Mouse (Mus musculus) forebrain, embryonic 13.5 days (tissue): ENCODE measurements at regions not wholly inside any gene's neighbourhood (a gene's known extent, or its start where the extent isn't known, plus 50 kb on each side); places are given as distances from the start of the nearest gene placed in this dataset.
A peak's percentile ranks its signal among the peaks of the same experiment; 100 is the strongest.

ENCODE experiments used
- ATAC-seq: fragments of 200-750 bp; cut with Nextera tagmentation; 2 replicates; pipeline ENCODE4 v1.8.0; 2017
- H3K27ac ChIP-seq: fragments of 300-500 bp; sonication (generic); 2 replicates; pipeline ENCODE4 v1.5.1; 2015; ENCODE audit warnings: inconsistent platforms, mild to moderate bottlenecking, moderate library complexity
- H3K27me3 ChIP-seq: fragments of 300-500 bp; sonication (generic); 2 replicates; pipeline ENCODE4 v1.6.1; 2015; ENCODE audit warnings: mild to moderate bottlenecking, inconsistent platforms
- H3K36me3 ChIP-seq: fragments of 300-500 bp; sonication (generic); 2 replicates; pipeline ENCODE4 v1.6.1; 2015; ENCODE audit warnings: mild to moderate bottlenecking, inconsistent platforms; ENCODE audit not compliant: poor library complexity, severe bottlenecking
- H3K4me1 ChIP-seq: fragments of 300-500 bp; sonication (generic); 2 replicates; pipeline ENCODE4 v1.6.1; 2015; ENCODE audit warnings: inconsistent platforms
- H3K4me2 ChIP-seq: fragments of 300-500 bp; sonication (generic); 2 replicates; pipeline ENCODE4 v1.6.1; 2015; ENCODE audit warnings: inconsistent platforms, mild to moderate bottlenecking, moderate library complexity
- H3K4me3 ChIP-seq: fragments of 300-500 bp; sonication (generic); 2 replicates; pipeline ENCODE4 v1.5.1; 2015; ENCODE audit warnings: mild to moderate bottlenecking, inconsistent platforms
- H3K9ac ChIP-seq: fragments of 300-500 bp; sonication (generic); 2 replicates; pipeline ENCODE4 v1.6.1; 2015; ENCODE audit warnings: mild to moderate bottlenecking, inconsistent platforms
- H3K9me3 ChIP-seq: fragments of 300-500 bp; sonication (generic); replicated peaks from 2 replicates; pipeline ENCODE4 v1.6.1; 2016; ENCODE audit warnings: inconsistent platforms
- WGBS: fragments of 180-500 bp; shearing (Covaris S2); methylation state at CpG from one replicate; pipeline ENCODE4 v1.1.7; 2015; 5-methylcytosine and 5-hydroxymethylcytosine counted together

GRCm38 (mm10) chr1:23532659-23533058 lies 135.1 kb upstream of the Ogfrl1 start:
- no peak overlapping the region for H3K4me2 ChIP-seq
- no peaks in the 10 kb centered on the region for H3K36me3 ChIP-seq
- no peak overlapping the region for H3K9ac ChIP-seq
- no peaks in the 10 kb centered on the region for H3K4me1 ChIP-seq
- H3K9me3 ChIP-seq: no peaks in the 10 kb centered on the region
- 65% methylated on average over 3 of the region's 3 CpGs for WGBS
- no peak overlapping the region for H3K4me3 ChIP-seq
- H3K27me3 ChIP-seq: no peaks in the 10 kb centered on the region
- ATAC-seq: no peak
- H3K27ac ChIP-seq: no peak overlapping the region

- Histone ChIP-seq H3K4me3 (no peak overlapping the region), H3K27ac (no peak overlapping the region), H3K4me1 (no peaks in the 10 kb centered on the region), H3K9me3 (no peaks in the 10 kb centered on the region), H3K9ac (no peak overlapping the region), H3K4me2 (no peak overlapping the region), H3K36me3 (no peaks in the 10 kb centered on the region), H3K27me3 (no peaks in the 10 kb centered on the region)
- ATAC-seq: peak; percentile 6; the same call in 1 of the 2 replicates
- 72% methylated on average over 10 of the region's 10 CpGs for WGBS
These were observed 139.0 kb upstream of the Ogfrl1 start for GRCm38 (mm10) chr1:23536621-23537020.

- Histone ChIP-seq H3K9ac (no peak overlapping the region), H3K36me3 (no peaks in the 10 kb centered on the region), H3K4me3 (no peak overlapping the region), H3K27me3 (no peaks in the 10 kb centered on the region), H3K27ac (no peak overlapping the region), H3K4me2 (no peak overlapping the region), H3K9me3 (no peaks in the 10 kb centered on the region), H3K4me1 (no peaks in the 10 kb centered on the region)
- no peak for ATAC-seq
- WGBS: 37% methylated on average over 6 of the region's 6 CpGs
These were observed 140.8 kb upstream of the Ogfrl1 start for GRCm38 (mm10) chr1:23538419-23538818.

GRCm38 (mm10) chr1:23540594-23540993 lies 143.0 kb upstream of the Ogfrl1 start:
- Histone ChIP-seq H3K9ac (no peak overlapping the region), H3K4me2 (no peak overlapping the region), H3K27ac (no peak overlapping the region), H3K27me3 (no peaks in the 10 kb centered on the region), H3K36me3 (no peaks in the 10 kb centered on the region), H3K4me3 (no peak overlapping the region), H3K4me1 (no peaks in the 10 kb centered on the region), H3K9me3 (no peaks in the 10 kb centered on the region)
- ATAC-seq: no peak
- 90% methylated on average over 7 of the region's 7 CpGs for WGBS

GRCm38 (mm10) chr1:23555794-23556193 lies 158.2 kb upstream of the Ogfrl1 start:
- no peaks in the 10 kb centered on the region for H3K4me1 ChIP-seq
- H3K4me3 ChIP-seq: no peak overlapping the region
- no peaks in the 10 kb centered on the region for H3K27me3 ChIP-seq
- no peak for ATAC-seq
- H3K36me3 ChIP-seq: no peaks in the 10 kb centered on the region
- H3K9ac ChIP-seq: no peak overlapping the region
- no peak overlapping the region for H3K4me2 ChIP-seq
- 86% methylated on average over 3 of the region's 3 CpGs for WGBS
- no peaks in the 10 kb centered on the region for H3K9me3 ChIP-seq
- H3K27ac ChIP-seq: no peak overlapping the region

- H3K4me3 ChIP-seq: no peak overlapping the region
- H3K9ac ChIP-seq: no peak overlapping the region
- no peak overlapping the region for H3K27ac ChIP-seq
- ATAC-seq: no peak
- 82% methylated on average over 5 of the region's 5 CpGs for WGBS
- H3K36me3 ChIP-seq: no peaks in the 10 kb centered on the region
- H3K27me3 ChIP-seq: no peaks in the 10 kb centered on the region
- H3K4me2 ChIP-seq: no peak overlapping the region
- H3K4me1 ChIP-seq: no peaks in the 10 kb centered on the region
- no peaks in the 10 kb centered on the region for H3K9me3 ChIP-seq
These were observed 170.5 kb upstream of the Ogfrl1 start for GRCm38 (mm10) chr1:23568106-23568505.

- H3K27ac ChIP-seq: 0 out of 2 replicates have a peak overlapping the region, but pooled peaks have one; percentile 8
- peak; percentile 46; the same call in 1 of the 2 replicates for ATAC-seq
- 44% methylated on average over 7 of the region's 7 CpGs for WGBS
- no peaks in the 10 kb centered on the region for H3K27me3 ChIP-seq
- peaks cover 17% of the 10 kb centered on the region; the same call in 1 of the 2 replicates for H3K4me1 ChIP-seq
- no peaks in the 10 kb centered on the region for H3K9me3 ChIP-seq
- no peak overlapping the region for H3K4me3 ChIP-seq
- H3K36me3 ChIP-seq: no peaks in the 10 kb centered on the region
- H3K4me2 ChIP-seq: peak overlapping the region; percentile 11; the same call in 1 of the 2 replicates
- no peak overlapping the region for H3K9ac ChIP-seq
These were observed 176.9 kb upstream of the Ogfrl1 start for GRCm38 (mm10) chr1:23574461-23574860.

- H3K9ac ChIP-seq: no peak overlapping the region
- no peaks in the 10 kb centered on the region for H3K36me3 ChIP-seq
- ATAC-seq: peak; percentile 87
- H3K4me1 ChIP-seq: peaks cover 17% of the 10 kb centered on the region; the same call in 1 of the 2 replicates
- H3K27ac ChIP-seq: no peak overlapping the region
- no peak overlapping the region for H3K4me2 ChIP-seq
- H3K9me3 ChIP-seq: no peaks in the 10 kb centered on the region
- H3K4me3 ChIP-seq: no peak overlapping the region
- no peaks in the 10 kb centered on the region for H3K27me3 ChIP-seq
These were observed 177.4 kb upstream of the Ogfrl1 start for GRCm38 (mm10) chr1:23575005-23575404.

- H3K9ac ChIP-seq: no peak overlapping the region
- H3K27ac ChIP-seq: no peak overlapping the region
- ATAC-seq: peak; percentile 50
- H3K27me3 ChIP-seq: no peaks in the 10 kb centered on the region
- 80% methylated on average over 2 of the region's 2 CpGs for WGBS
- H3K4me3 ChIP-seq: no peak overlapping the region
- no peak overlapping the region for H3K4me2 ChIP-seq
- no peaks in the 10 kb centered on the region for H3K36me3 ChIP-seq
- peaks cover 17% of the 10 kb centered on the region; the same call in 1 of the 2 replicates for H3K4me1 ChIP-seq
- no peaks in the 10 kb centered on the region for H3K9me3 ChIP-seq
These were observed 177.9 kb upstream of the Ogfrl1 start for GRCm38 (mm10) chr1:23575515-23575914.

GRCm38 (mm10) chr1:23576150-23576549 lies 178.6 kb upstream of the Ogfrl1 start:
- H3K27ac ChIP-seq: no peak overlapping the region; the same call in 1 of the 2 replicates
- WGBS: 63% methylated on average over 5 of the region's 5 CpGs
- ATAC-seq: peak; percentile 71
- H3K9ac ChIP-seq: no peak overlapping the region
- H3K36me3 ChIP-seq: no peaks in the 10 kb centered on the region
- peaks cover 17% of the 10 kb centered on the region; the same call in 1 of the 2 replicates for H3K4me1 ChIP-seq
- no peak overlapping the region for H3K4me2 ChIP-seq
- no peaks in the 10 kb centered on the region for H3K27me3 ChIP-seq
- H3K9me3 ChIP-seq: no peaks in the 10 kb centered on the region
- no peak overlapping the region for H3K4me3 ChIP-seq

GRCm38 (mm10) chr1:23589414-23589942 lies 172.1 kb upstream of the B3gat2 start:
- no peak overlapping the region for H3K27ac ChIP-seq
- no peak for ATAC-seq

GRCm38 (mm10) chr1:23602710-23603291 lies 158.8 kb upstream of the B3gat2 start:
- Histone ChIP-seq H3K9me3 (no peaks in the 10 kb centered on the region), H3K4me3 (no peak overlapping the region), H3K27me3 (no peaks in the 10 kb centered on the region), H3K36me3 (no peaks in the 10 kb centered on the region), H3K4me1 (no peaks in the 10 kb centered on the region), H3K4me2 (no peak overlapping the region), H3K27ac (no peak overlapping the region), H3K9ac (no peak overlapping the region)
- WGBS: 90% methylated on average over 4 of the region's 4 CpGs
- ATAC-seq: no peak

More at GRCm38 (mm10) chr1:23589414-23589942, 172.1 kb upstream of the B3gat2 start:
- H3K9me3 ChIP-seq: no peaks in the 10 kb centered on the region; the same call in 1 of the 2 replicates
- H3K4me3 ChIP-seq: no peak overlapping the region
- no peaks in the 10 kb centered on the region for H3K4me1 ChIP-seq
- H3K9ac ChIP-seq: no peak overlapping the region
- no peak overlapping the region for H3K4me2 ChIP-seq
- H3K27me3 ChIP-seq: no peaks in the 10 kb centered on the region
- H3K36me3 ChIP-seq: no peaks in the 10 kb centered on the region
- 88% methylated on average over 6 of the region's 6 CpGs for WGBS

- no peaks in the 10 kb centered on the region for H3K36me3 ChIP-seq
- ATAC-seq: no peak
- H3K4me1 ChIP-seq: no peaks in the 10 kb centered on the region
- WGBS: 47% methylated on average over 4 of the region's 4 CpGs
- no peak overlapping the region for H3K27ac ChIP-seq
- no peak overlapping the region for H3K4me2 ChIP-seq
- H3K9me3 ChIP-seq: no peaks in the 10 kb centered on the region
- no peaks in the 10 kb centered on the region for H3K27me3 ChIP-seq
- no peak overlapping the region for H3K9ac ChIP-seq
- H3K4me3 ChIP-seq: no peak overlapping the region
These were observed 132.2 kb upstream of the B3gat2 start for GRCm38 (mm10) chr1:23629366-23629765.
